Mouse (Mus musculus) neural tube, embryonic 15.5 days (tissue): ENCODE measurements at regions not wholly inside any gene's neighbourhood (a gene's known extent, or its start where the extent isn't known, plus 50 kb on each side); places are given as distances from the start of the nearest gene placed in this dataset.
A peak's percentile ranks its signal among the peaks of the same experiment; 100 is the strongest.

Experiments used
- ATAC-seq: fragments of 200-750 bp; cut with Nextera tagmentation; 2 replicates; pipeline ENCODE4 v1.8.0; 2017; ENCODE audit warnings: mild to moderate bottlenecking, moderate TSS enrichment, moderate library complexity; ENCODE audit not compliant: low FRiP score
- H3K27ac ChIP-seq: fragments of 300-500 bp; sonication (generic); replicated peaks from 2 replicates; pipeline ENCODE4 v1.5.1; 2015; ENCODE audit warnings: mild to moderate bottlenecking, inconsistent platforms
- H3K27me3 ChIP-seq: fragments of 300-500 bp; sonication (generic); replicated peaks from 2 replicates; pipeline ENCODE4 v1.6.1; 2015; ENCODE audit warnings: inconsistent platforms
- H3K36me3 ChIP-seq: fragments of 300-500 bp; sonication (generic); 2 replicates; pipeline ENCODE4 v1.6.1; 2015; ENCODE audit warnings: inconsistent platforms
- H3K4me1 ChIP-seq: fragments of 300-500 bp; sonication (generic); 2 replicates; pipeline ENCODE4 v1.6.1; 2015; ENCODE audit warnings: inconsistent platforms
- H3K4me2 ChIP-seq: fragments of 300-500 bp; sonication (generic); 2 replicates; pipeline ENCODE4 v1.6.1; 2015; ENCODE audit warnings: inconsistent platforms, mild to moderate bottlenecking, moderate library complexity
- H3K4me3 ChIP-seq: fragments of 300-500 bp; sonication (generic); replicated peaks from 2 replicates; pipeline ENCODE4 v1.5.1; 2015; ENCODE audit warnings: mild to moderate bottlenecking, inconsistent platforms
- H3K9ac ChIP-seq: fragments of 300-500 bp; sonication (generic); replicated peaks from 2 replicates; pipeline ENCODE4 v1.6.1; 2015; ENCODE audit warnings: mild to moderate bottlenecking, inconsistent platforms
- H3K9me3 ChIP-seq: fragments of 300-500 bp; sonication (generic); replicated peaks from 2 replicates; pipeline ENCODE4 v1.6.1; 2016; ENCODE audit warnings: inconsistent platforms
- WGBS: fragments of 180-500 bp; shearing (Covaris S2); methylation state at CpG from one replicate; pipeline ENCODE4 v1.1.7; 2015; ENCODE audit warnings: mixed read lengths; 5-methylcytosine and 5-hydroxymethylcytosine counted together

- peaks cover 4% of the 10 kb centered on the region; the same call in 1 of the 2 replicates for H3K4me1 ChIP-seq
- no peak overlapping the region for H3K9ac ChIP-seq
- H3K4me3 ChIP-seq = no peak overlapping the region
- no peaks in the 10 kb centered on the region for H3K36me3 ChIP-seq
- H3K9me3 ChIP-seq = no peaks in the 10 kb centered on the region
- whole genome bisulfite sequencing = 81% methylated on average over 9 of the region's 9 CpGs
- H3K27ac ChIP-seq = no peak overlapping the region
- H3K4me2 ChIP-seq = no peak overlapping the region
- no peaks in the 10 kb centered on the region for H3K27me3 ChIP-seq
- no peak for ATAC-seq
Observed at GRCm38 (mm10) chr11:117567961-117568605, 83.9 kb downstream of the Gm11733 start.

GRCm38 (mm10) chr11:117568606-117568991 lies 84.4 kb downstream of the Gm11733 start:
- no peaks in the 10 kb centered on the region for H3K36me3 ChIP-seq
- no peaks in the 10 kb centered on the region for H3K9me3 ChIP-seq
- no peak overlapping the region for H3K9ac ChIP-seq
- whole genome bisulfite sequencing = 77% methylated on average over 9 of the region's 9 CpGs
- H3K4me2 ChIP-seq = no peak overlapping the region
- no peak overlapping the region for H3K27ac ChIP-seq
- H3K4me3 ChIP-seq = no peak overlapping the region
- no peak for ATAC-seq
- H3K4me1 ChIP-seq = peaks cover 4% of the 10 kb centered on the region; the same call in 1 of the 2 replicates
- H3K27me3 ChIP-seq = no peaks in the 10 kb centered on the region

DNA sequence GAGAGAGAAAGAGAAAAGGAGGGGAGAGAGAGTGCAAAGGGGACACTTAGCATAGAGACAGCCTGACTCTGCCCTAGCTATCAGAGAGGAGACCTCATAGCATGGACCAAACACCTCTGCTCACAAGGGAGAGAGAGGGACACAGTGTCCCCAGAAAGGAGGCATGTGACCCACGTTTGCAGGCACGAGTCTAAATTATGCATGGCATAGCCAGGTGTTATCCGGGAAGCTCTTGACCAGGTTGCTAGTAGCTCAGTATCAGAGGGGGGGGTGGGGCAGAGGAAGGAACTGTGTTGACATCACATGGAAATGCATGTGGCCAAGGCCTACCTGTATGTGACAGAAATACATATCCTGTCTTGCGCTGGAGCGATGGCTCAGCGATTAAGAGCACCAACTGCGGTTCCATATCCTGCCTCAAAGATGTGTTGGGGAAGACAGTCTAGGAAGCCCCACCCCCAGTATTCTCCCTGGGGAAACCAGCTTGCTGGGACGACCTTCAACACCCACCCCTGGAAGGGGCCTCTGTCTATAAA lies 84.5 kb upstream of the Tnrc6c start:
- H3K36me3 ChIP-seq = no peaks in the 10 kb centered on the region
- ATAC-seq = no peak
- peaks cover 6% of the 10 kb centered on the region; the same call in 1 of the 2 replicates for H3K4me1 ChIP-seq
- no peaks in the 10 kb centered on the region for H3K27me3 ChIP-seq
- no peak overlapping the region for H3K4me2 ChIP-seq
- H3K9me3 ChIP-seq = no peaks in the 10 kb centered on the region
- no peak overlapping the region for H3K27ac ChIP-seq
- WGBS = 79% methylated on average over 8 of the region's 8 CpGs
- no peak overlapping the region for H3K4me3 ChIP-seq
- no peak overlapping the region for H3K9ac ChIP-seq

DNA sequence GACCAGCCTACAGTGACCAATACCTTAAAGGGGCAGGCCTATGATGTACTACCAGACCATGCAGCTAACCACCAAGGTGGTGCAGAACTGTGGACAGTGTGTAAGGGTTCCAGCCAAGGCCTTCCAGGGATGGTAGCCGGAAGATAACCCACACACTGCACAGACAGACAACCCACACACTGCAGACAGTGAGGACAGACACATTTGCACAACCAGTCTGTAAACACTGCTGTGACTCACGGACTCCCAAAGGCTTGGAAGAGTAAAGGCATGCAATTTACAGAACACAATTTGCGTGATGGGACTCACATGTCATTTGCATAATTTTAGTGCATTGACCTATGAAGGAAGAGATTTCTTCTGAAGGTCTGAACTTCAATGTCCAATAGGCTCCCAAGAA lies 82.2 kb upstream of the Tnrc6c start:
- no peak overlapping the region for H3K4me2 ChIP-seq
- 91% methylated on average over 3 of the region's 3 CpGs for WGBS
- H3K4me1 ChIP-seq = peaks cover 8% of the 10 kb centered on the region; the same call in 1 of the 2 replicates
- H3K36me3 ChIP-seq = no peaks in the 10 kb centered on the region
- H3K27ac ChIP-seq = no peak overlapping the region
- ATAC-seq = no peak
- no peak overlapping the region for H3K9ac ChIP-seq
- no peaks in the 10 kb centered on the region for H3K27me3 ChIP-seq
- H3K9me3 ChIP-seq = no peaks in the 10 kb centered on the region
- H3K4me3 ChIP-seq = no peak overlapping the region

- no peaks in the 10 kb centered on the region for H3K27me3 ChIP-seq
- H3K36me3 ChIP-seq = no peaks in the 10 kb centered on the region
- H3K27ac ChIP-seq = no peak overlapping the region
- no peak for ATAC-seq
- H3K9me3 ChIP-seq = no peaks in the 10 kb centered on the region
- H3K4me2 ChIP-seq = no peak overlapping the region
- WGBS = 83% methylated on average over 3 of the region's 3 CpGs
- H3K4me3 ChIP-seq = no peak overlapping the region
- 0 out of 2 replicates have a peak, but pooled peaks cover 4% of the 10 kb centered on the region for H3K4me1 ChIP-seq
- H3K9ac ChIP-seq = no peak overlapping the region
Observed at GRCm38 (mm10) chr11:117574721-117575120, 79.4 kb upstream of the Tnrc6c start.

DNA sequence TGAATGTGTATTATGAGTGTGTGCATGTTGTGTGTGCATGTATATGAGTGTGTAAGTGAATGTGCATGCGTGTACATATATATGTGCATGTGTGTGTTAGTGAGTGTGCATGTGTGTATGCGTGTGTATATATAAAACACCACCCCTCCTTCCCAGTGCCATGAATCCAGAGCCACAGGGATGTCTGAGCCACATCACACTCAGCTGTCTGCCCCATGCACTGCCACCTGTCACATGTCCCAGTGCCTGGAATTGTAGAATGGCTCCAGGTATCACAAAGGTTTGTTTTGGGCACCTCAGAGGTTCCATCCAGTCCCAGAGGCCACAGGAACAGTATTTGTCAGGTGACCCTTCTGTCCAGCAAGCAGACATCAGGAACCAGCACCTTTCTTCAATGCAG lies 75.0 kb upstream of the Tnrc6c start:
- Histone ChIP-seq H3K9me3 (no peaks in the 10 kb centered on the region), H3K27ac (no peak overlapping the region), H3K9ac (no peak overlapping the region), H3K36me3 (no peaks in the 10 kb centered on the region), H3K27me3 (no peaks in the 10 kb centered on the region), H3K4me3 (no peak overlapping the region), H3K4me2 (no peak overlapping the region), H3K4me1 (0 out of 2 replicates have a peak, but pooled peaks cover 4% of the 10 kb centered on the region)
- WGBS = 100% methylated on average over 2 of the region's 2 CpGs
- no peak for ATAC-seq

- Histone ChIP-seq H3K9me3 (no peaks in the 10 kb centered on the region), H3K27me3 (no peaks in the 10 kb centered on the region), H3K36me3 (no peaks in the 10 kb centered on the region), H3K4me1 (0 out of 2 replicates have a peak, but pooled peaks cover 1% of the 10 kb centered on the region), H3K4me3 (no peak overlapping the region), H3K27ac (no peak overlapping the region), H3K4me2 (no peak overlapping the region), H3K9ac (no peak overlapping the region)
- WGBS = 71% methylated on average over 3 of the region's 3 CpGs
- no peak for ATAC-seq
Observed at GRCm38 (mm10) chr11:117579720-117580119, 74.4 kb upstream of the Tnrc6c start.

- H3K9ac ChIP-seq = no peak overlapping the region
- H3K36me3 ChIP-seq = no peaks in the 10 kb centered on the region
- 91% methylated on average over 8 of the region's 8 CpGs for WGBS
- no peak overlapping the region for H3K27ac ChIP-seq
- no peaks in the 10 kb centered on the region for H3K27me3 ChIP-seq
- no peak for ATAC-seq
- no peak overlapping the region for H3K4me2 ChIP-seq
- peaks cover 8% of the 10 kb centered on the region; the same call in 1 of the 2 replicates for H3K4me1 ChIP-seq
- no peak overlapping the region for H3K4me3 ChIP-seq
- no peaks in the 10 kb centered on the region for H3K9me3 ChIP-seq
Observed at GRCm38 (mm10) chr11:117583478-117583877, 70.6 kb upstream of the Tnrc6c start.

- Histone ChIP-seq H3K9ac (no peak overlapping the region), H3K4me1 (peaks cover 11% of the 10 kb centered on the region), H3K9me3 (no peaks in the 10 kb centered on the region), H3K36me3 (no peaks in the 10 kb centered on the region), H3K27ac (no peak overlapping the region), H3K27me3 (no peaks in the 10 kb centered on the region), H3K4me2 (no peak overlapping the region), H3K4me3 (no peak overlapping the region)
- 79% methylated on average over 5 of the region's 5 CpGs for WGBS
- no peak for ATAC-seq
Observed at GRCm38 (mm10) chr11:117585556-117585955, 68.5 kb upstream of the Tnrc6c start.

- Histone ChIP-seq H3K4me3 (no peak overlapping the region), H3K4me1 (peaks cover 11% of the 10 kb centered on the region), H3K9me3 (no peaks in the 10 kb centered on the region), H3K36me3 (no peaks in the 10 kb centered on the region), H3K4me2 (no peak overlapping the region), H3K27me3 (no peaks in the 10 kb centered on the region), H3K9ac (no peak overlapping the region), H3K27ac (no peak overlapping the region)
- WGBS = 49% methylated on average over 4 of the region's 4 CpGs
- no peak for ATAC-seq
Observed at GRCm38 (mm10) chr11:117586063-117586462, 68.0 kb upstream of the Tnrc6c start.

DNA sequence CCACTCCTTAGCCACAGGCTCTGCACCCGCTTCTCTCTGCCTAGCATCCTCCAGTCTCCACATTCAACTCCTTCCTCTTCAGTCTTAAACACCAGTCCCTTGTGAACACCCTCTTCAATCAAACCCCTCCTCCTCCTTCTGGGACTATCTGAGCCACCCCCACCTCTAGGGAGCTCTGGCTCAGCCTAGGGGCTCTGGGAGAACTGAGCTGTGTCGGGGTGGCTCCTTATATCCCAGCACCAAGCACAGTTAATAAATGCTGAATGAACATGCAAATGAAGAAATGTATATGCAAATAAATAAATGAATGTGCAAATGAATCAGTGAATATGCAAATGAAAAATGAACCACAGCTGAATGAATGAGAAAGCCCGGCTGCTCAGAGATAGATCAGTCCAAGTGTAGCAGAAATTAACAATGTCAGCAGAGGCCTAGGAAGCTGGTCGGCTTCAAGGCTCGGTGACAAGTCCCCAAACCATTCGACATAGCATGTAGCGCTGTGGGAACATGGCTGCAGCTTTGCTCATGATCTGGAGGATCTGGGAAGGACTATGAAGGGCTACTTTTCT lies 67.1 kb upstream of the Tnrc6c start:
- WGBS = 67% methylated on average over 7 of the region's 7 CpGs
- no peak overlapping the region for H3K4me2 ChIP-seq
- no peaks in the 10 kb centered on the region for H3K27me3 ChIP-seq
- no peaks in the 10 kb centered on the region for H3K9me3 ChIP-seq
- H3K27ac ChIP-seq = no peak overlapping the region
- H3K4me1 ChIP-seq = peaks cover 13% of the 10 kb centered on the region
- H3K4me3 ChIP-seq = no peak overlapping the region
- no peak for ATAC-seq
- H3K9ac ChIP-seq = no peak overlapping the region
- no peaks in the 10 kb centered on the region for H3K36me3 ChIP-seq

DNA sequence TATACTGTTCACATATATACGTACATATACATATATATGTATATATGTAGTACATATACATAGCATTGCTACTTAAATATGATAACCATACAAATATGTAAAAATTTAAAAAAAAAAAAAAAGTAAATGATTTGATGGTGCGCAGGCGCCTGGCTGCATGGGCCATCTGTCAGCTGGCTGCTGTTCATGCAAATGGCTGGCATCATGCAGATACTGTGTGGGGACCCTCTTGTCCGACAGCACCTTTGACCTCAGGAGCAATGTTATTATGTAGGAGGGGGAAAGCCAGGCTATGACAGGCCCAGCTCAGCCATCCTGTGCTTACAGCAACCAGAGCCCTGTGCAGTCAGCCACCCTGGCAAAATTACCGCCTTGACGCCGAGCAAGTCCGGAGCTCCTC lies 65.1 kb upstream of the Tnrc6c start:
- Histone ChIP-seq H3K9ac (no peak overlapping the region), H3K4me1 (peaks cover 18% of the 10 kb centered on the region), H3K4me3 (no peak overlapping the region), H3K9me3 (no peaks in the 10 kb centered on the region), H3K4me2 (no peak overlapping the region), H3K27me3 (no peaks in the 10 kb centered on the region; the same call in 1 of the 2 replicates), H3K27ac (peak overlapping the region; percentile 15; the same call in 1 of the 2 replicates), H3K36me3 (no peaks in the 10 kb centered on the region)
- WGBS = 83% methylated on average over 8 of the region's 8 CpGs
- ATAC-seq = no peak
